Mouse (Mus musculus) stomach, postnatal 0 days (tissue): ENCODE measurements around the gene Ptpn14. TPM values are rescaled to one million over a fixed set of nuclear protein-coding genes. Genes with fewer than 3 reads are reported as not detected.

Source experiments
- ATAC-seq: fragments of 200-750 bp; cut with Nextera tagmentation; 2 replicates; pipeline ENCODE4 v1.8.0; 2017; ENCODE audit not compliant: low FRiP score, low TSS enrichment
- DNase-seq: peaks from one replicate; pipeline ENCODE4 v3.0.0-alpha.2; 2016; ENCODE audit warnings: low spot score
- H3K27ac ChIP-seq: fragments of 300-500 bp; sonication (generic); replicated peaks from 2 replicates; pipeline ENCODE4 v1.5.1; 2014; ENCODE audit warnings: mild to moderate bottlenecking, control low read depth
- H3K27me3 ChIP-seq: fragments of 300-500 bp; sonication (generic); 2 replicates; pipeline ENCODE4 v1.6.1; 2014; ENCODE audit warnings: low read length; ENCODE audit not compliant: control insufficient read depth, insufficient read depth
- H3K36me3 ChIP-seq: fragments of 300-500 bp; sonication (generic); 2 replicates; pipeline ENCODE4 v1.6.1; 2014; ENCODE audit warnings: low read length, mixed read lengths; ENCODE audit not compliant: control insufficient read depth, insufficient read depth
- H3K4me1 ChIP-seq: fragments of 300-500 bp; sonication (generic); replicated peaks from 2 replicates; pipeline ENCODE4 v1.6.1; 2014; ENCODE audit warnings: antibody characterized with exemption; ENCODE audit not compliant: control insufficient read depth, insufficient read depth
- H3K4me2 ChIP-seq: fragments of 300-500 bp; sonication (generic); replicated peaks from 2 replicates; pipeline ENCODE4 v1.6.1; 2014; ENCODE audit warnings: low read depth, mild to moderate bottlenecking, control low read depth, moderate library complexity
- H3K4me3 ChIP-seq: fragments of 300-500 bp; sonication (generic); 2 replicates; pipeline ENCODE4 v1.5.1; 2014; ENCODE audit warnings: low read depth, low read length, control low read depth
- H3K9ac ChIP-seq: fragments of 300-500 bp; sonication (generic); 2 replicates; pipeline ENCODE4 v1.6.1; 2014; ENCODE audit warnings: mild to moderate bottlenecking, low read length, control low read depth, mixed read lengths
- H3K9me3 ChIP-seq: fragments of 300-500 bp; sonication (generic); 2 replicates; pipeline ENCODE4 v1.6.1; 2016; ENCODE audit warnings: low read length; ENCODE audit not compliant: control insufficient read depth
- CTCF ChIP-seq: IDR thresholded peaks from 2 replicates; pipeline ENCODE4 v1.5.1; 2016; ENCODE audit warnings: antibody characterized with exemption, low read depth, mild to moderate bottlenecking, moderate library complexity
- EP300 ChIP-seq: optimal IDR thresholded peaks from 2 replicates; pipeline ENCODE3; 2016; ENCODE audit warnings: antibody characterized with exemption
- WGBS: fragments of 180-500 bp; shearing (Covaris S2); extraction: QIAGEN DNeasy Blood & Tissue Kit; methylation state at CpG from one replicate; pipeline ENCODE4 v1.1.7; 2014; 5-methylcytosine and 5-hydroxymethylcytosine counted together
- polyA plus RNA-seq: library from polyadenylated mRNA; unstranded; fragments of >200 nt; fragmentation: Nextera tagmentation; extraction: Ambion mirVana; gene quantifications from 2 replicates; pipeline ENCODE4 v1.2.1, GENCODE M21; 2015

The Ptpn14 gene
- polyA plus RNA-seq, 1 experiment from 2014 or later: 4.5 TPM

GRCm38 (mm10) chr1:189885975-189886374 lies 157.9 kb downstream of the Ptpn14 start:
- Histone ChIP-seq H3K4me3 (no peak overlapping the region), H3K27ac (no peak overlapping the region), H3K9ac (no peak overlapping the region), H3K4me1 (no peaks in the 10 kb centered on the region), H3K4me2 (no peak overlapping the region), H3K9me3 (no peaks in the 10 kb centered on the region), H3K27me3 (no peaks in the 10 kb centered on the region), H3K36me3 (no peaks in the 10 kb centered on the region; the same call in 1 of the 2 replicates)
- ATAC-seq: no peak
- no peak for DNase-seq
- TF ChIP-seq CTCF (no peak), EP300 (no peak)
- WGBS: 84% methylated on average over 6 of the region's 6 CpGs

- Histone ChIP-seq H3K27ac (no peak overlapping the region), H3K4me3 (no peak overlapping the region), H3K4me1 (no peaks in the 10 kb centered on the region), H3K36me3 (no peaks in the 10 kb centered on the region), H3K9me3 (no peaks in the 10 kb centered on the region), H3K4me2 (no peak overlapping the region), H3K27me3 (no peaks in the 10 kb centered on the region), H3K9ac (no peak overlapping the region)
- peak; percentile 95 for TF ChIP-seq CTCF
- TF ChIP-seq EP300: no peak
- ATAC-seq: peak; percentile 69
- DNase-seq: peak; percentile 77
- 26% methylated on average over 7 of the region's 7 CpGs for WGBS
These were observed 159.4 kb downstream of the Ptpn14 start for GRCm38 (mm10) chr1:189887518-189887917.

DNA sequence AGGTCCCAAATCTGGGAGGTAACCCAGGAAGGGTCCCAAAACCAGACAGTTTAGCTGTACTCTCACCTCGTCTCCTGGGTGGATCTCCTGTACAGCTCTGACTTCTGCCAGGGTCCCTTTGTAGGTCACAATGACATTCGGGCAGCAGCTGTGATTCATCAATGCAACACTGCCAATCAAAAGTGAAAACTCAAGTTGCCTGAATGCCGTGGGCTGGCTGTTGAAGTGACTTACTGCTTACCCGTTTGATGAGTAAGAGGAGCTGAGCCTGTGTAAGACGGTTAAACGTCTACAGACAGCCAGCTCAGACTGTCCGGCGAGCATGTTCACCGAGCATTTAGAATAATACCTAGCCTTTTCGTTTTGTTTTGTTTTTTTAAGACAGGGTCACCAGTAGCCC lies 160.7 kb downstream of the Ptpn14 start:
- Histone ChIP-seq H3K4me3 (no peak overlapping the region), H3K36me3 (peaks cover 3% of the 10 kb centered on the region; the same call in 1 of the 2 replicates), H3K4me2 (no peak overlapping the region), H3K27me3 (no peaks in the 10 kb centered on the region), H3K27ac (no peak overlapping the region), H3K9ac (no peak overlapping the region), H3K9me3 (no peaks in the 10 kb centered on the region), H3K4me1 (no peaks in the 10 kb centered on the region)
- DNase-seq (no peak), ATAC-seq (no peak)
- no peak for TF ChIP-seq CTCF
- no peak for TF ChIP-seq EP300
- WGBS: 79% methylated on average over 10 of the region's 10 CpGs

- H3K4me2 ChIP-seq: no peak overlapping the region
- H3K36me3 ChIP-seq: peaks cover 6% of the 10 kb centered on the region; the same call in 1 of the 2 replicates
- H3K9ac ChIP-seq: no peak overlapping the region
- no peak overlapping the region for H3K27ac ChIP-seq
- no peak for TF ChIP-seq CTCF
- no peak for TF ChIP-seq EP300
- H3K9me3 ChIP-seq: no peaks in the 10 kb centered on the region
- DNase-seq (no peak), ATAC-seq (no peak)
- no peak overlapping the region for H3K4me3 ChIP-seq
- no peaks in the 10 kb centered on the region for H3K4me1 ChIP-seq
- no peaks in the 10 kb centered on the region for H3K27me3 ChIP-seq
- 90% methylated on average over 9 of the region's 9 CpGs for WGBS
These were observed 166.1 kb downstream of the Ptpn14 start for GRCm38 (mm10) chr1:189894191-189894590.

GRCm38 (mm10) chr1:189897861-189898260 lies 169.8 kb downstream of the Ptpn14 start:
- ATAC-seq (no peak), DNase-seq (no peak)
- H3K4me3 ChIP-seq: no peak overlapping the region
- H3K27me3 ChIP-seq: no peaks in the 10 kb centered on the region
- H3K9me3 ChIP-seq: no peaks in the 10 kb centered on the region
- no peak overlapping the region for H3K4me2 ChIP-seq
- no peak overlapping the region for H3K9ac ChIP-seq
- no peak overlapping the region for H3K27ac ChIP-seq
- H3K4me1 ChIP-seq: no peaks in the 10 kb centered on the region
- H3K36me3 ChIP-seq: peaks cover 6% of the 10 kb centered on the region; the same call in 1 of the 2 replicates
- WGBS: 67% methylated on average over 9 of the region's 9 CpGs
- TF ChIP-seq EP300: no peak
- no peak for TF ChIP-seq CTCF

DNA sequence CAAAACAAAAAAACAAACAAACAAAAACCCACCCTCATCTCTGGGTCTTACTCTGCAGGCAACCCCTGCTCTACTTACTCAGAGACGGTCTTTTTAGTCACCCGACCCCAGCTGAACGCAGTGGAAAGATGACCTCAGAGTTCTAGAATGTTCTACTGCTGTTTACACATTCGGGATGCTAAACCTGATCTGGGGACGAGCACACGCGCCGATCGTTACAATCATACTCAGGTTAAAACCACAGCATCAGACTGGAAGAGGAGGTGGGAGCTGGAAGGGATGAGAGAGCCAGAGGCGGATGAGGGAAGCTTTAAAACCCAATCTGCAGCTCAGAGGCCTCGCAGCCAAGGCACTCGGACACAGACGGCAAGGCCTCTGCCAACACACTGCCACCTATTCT lies 170.6 kb downstream of the Ptpn14 start:
- Histone ChIP-seq H3K9ac (no peak overlapping the region), H3K27me3 (no peaks in the 10 kb centered on the region), H3K36me3 (peaks cover 3% of the 10 kb centered on the region; the same call in 1 of the 2 replicates), H3K4me3 (no peak overlapping the region), H3K9me3 (no peaks in the 10 kb centered on the region), H3K27ac (no peak overlapping the region), H3K4me1 (no peaks in the 10 kb centered on the region), H3K4me2 (no peak overlapping the region)
- TF ChIP-seq CTCF: no peak
- TF ChIP-seq EP300: no peak
- no peak for DNase-seq
- 50% methylated on average over 13 of the region's 13 CpGs for WGBS
- no peak for ATAC-seq
